Mouse (Mus musculus): ENCODE results near the gene Spire2.

DNA sequence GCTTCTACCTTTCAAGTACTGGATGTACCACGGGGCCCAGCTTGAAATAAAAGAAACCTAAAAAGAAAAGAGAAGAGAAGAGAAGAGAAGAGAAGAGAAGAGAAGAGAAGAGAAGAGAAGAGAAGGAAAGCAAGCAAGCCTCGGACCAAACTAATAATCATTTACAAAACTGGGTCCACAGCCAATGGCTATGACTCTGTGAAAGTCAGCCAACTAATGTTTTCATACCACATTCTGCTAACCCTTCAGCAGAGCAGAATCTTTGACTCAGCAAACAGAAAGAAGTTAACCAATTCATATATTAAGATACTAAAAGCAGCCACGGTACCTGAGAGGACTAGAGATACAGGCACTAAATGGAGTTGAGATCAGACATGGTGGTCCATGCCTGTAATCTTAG lies 40.2 kb upstream of the Spire2 start:
- TF ChIP-seq CTCF (IDR thresholded peaks at IDR 0.05; ENCODE audit: extremely low read depth, insufficient read depth, insufficient read length, insufficient replicate concordance) (no peak), POLR2A (IDR thresholded peaks at IDR 0.05; ENCODE audit: low read depth, low read length) (no peak)

Measured in spleen, adult 2 months (tissue).